Mouse (Mus musculus) C2C12 (cell line): ENCODE data around the gene B4gat1.
"Not testable (repeated sequence)": the region's sequence is repeated elsewhere in the genome, so short reads cannot be mapped to it uniquely, and the experiment has no call there.

Experiments used
- CEBPB ChIP-seq: IDR thresholded peaks from one replicate; pipeline ENCODE4 v1.6.1; 2011; ENCODE audit warnings: low read depth, mild to moderate bottlenecking, control low read depth, moderate library complexity
- CTCF ChIP-seq: IDR thresholded peaks from one replicate; pipeline ENCODE4 v1.5.1; 2011; ENCODE audit not compliant: control insufficient read depth, insufficient read depth, insufficient read length
- MAX ChIP-seq: IDR thresholded peaks from one replicate; pipeline ENCODE4 v1.6.1; 2011; ENCODE audit warnings: mild to moderate bottlenecking, control low read depth
- MYOD1 ChIP-seq: IDR thresholded peaks from one replicate; pipeline ENCODE4 v1.6.1; 2011; ENCODE audit warnings: low read depth; ENCODE audit not compliant: control insufficient read depth, insufficient read length
- MYOG ChIP-seq: IDR thresholded peaks from one replicate; pipeline ENCODE4 v1.6.1; 2011; ENCODE audit not compliant: control insufficient read depth, insufficient read length; ENCODE audit errors: extremely low read depth
- USF1 ChIP-seq: IDR thresholded peaks from one replicate; pipeline ENCODE4 v1.6.1; 2011; ENCODE audit warnings: low read depth, mild to moderate bottlenecking, control low read depth, moderate library complexity

GRCm38 (mm10) chr19:5003644-5004043, 35.0 kb upstream of the B4gat1 start:
- TF ChIP-seq CTCF, MAX, USF1, MYOG, MYOD1, CEBPB: not testable (repeated sequence)
